Mouse (Mus musculus): ENCODE data around the gene Cmtm6. TPM values are rescaled to one million over a fixed set of nuclear protein-coding genes. Genes with fewer than 3 reads are reported as not detected.

Gene Cmtm6
- polyA plus RNA-seq, 1 experiment, result 13.2 TPM

DNA sequence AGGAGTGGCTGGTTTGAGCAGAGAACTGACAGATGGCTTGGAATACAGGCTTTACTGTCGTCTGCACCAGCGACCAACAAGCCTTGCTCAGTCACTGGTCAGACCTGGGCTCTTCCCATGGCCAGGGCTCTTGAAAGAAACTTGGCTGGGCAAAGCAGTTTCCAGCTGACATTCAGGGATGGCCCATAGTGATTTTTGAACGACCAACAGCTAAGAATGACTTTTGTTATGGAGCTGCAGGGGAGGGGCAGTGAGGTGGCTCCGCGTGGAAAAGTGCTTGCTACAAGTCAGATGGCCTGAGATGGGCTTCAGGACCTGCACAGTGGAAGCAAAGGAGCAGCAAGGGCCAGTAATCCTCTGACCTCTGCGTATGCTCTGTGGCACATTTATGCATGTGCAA is 31.7 kb upstream of the Cmtm6 start:
- Histone ChIP-seq H3K79me3 (ENCODE audit: low read depth) (peaks cover 65% of the 10 kb centered on the region), H3ac (ENCODE audit: control insufficient read depth, insufficient read length, low read depth) (no peak overlapping the region), H3K27me3 (ENCODE audit: control insufficient read depth, insufficient read depth, insufficient read length) (no peaks in the 10 kb centered on the region), H3K79me2 (ENCODE audit: control insufficient read depth, insufficient read depth) (peaks cover 92% of the 10 kb centered on the region), H3K36me3 (ENCODE audit: control insufficient read depth, insufficient read depth) (peaks cover 28% of the 10 kb centered on the region), H3K4me3 (ENCODE audit: insufficient read depth, poor library complexity, severe bottlenecking) (no peak overlapping the region)
- TF ChIP-seq FOSL1 (IDR thresholded peaks at IDR 0.05; ENCODE audit: insufficient read depth, low read length, poor library complexity, severe bottlenecking) (no peak), MAX (IDR thresholded peaks at IDR 0.05) (no peak), CEBPB (IDR thresholded peaks at IDR 0.05; ENCODE audit: low read depth) (no peak), USF1 (IDR thresholded peaks at IDR 0.05; ENCODE audit: low read depth) (no peak), MYOD1 (IDR thresholded peaks at IDR 0.05; ENCODE audit: control insufficient read depth, insufficient read length, low read depth) (no peak), CTCF (IDR thresholded peaks at IDR 0.05; ENCODE audit: control insufficient read depth, insufficient read depth, insufficient read length) (no peak), MYOG (IDR thresholded peaks at IDR 0.05; ENCODE audit: control insufficient read depth, extremely low read depth, insufficient read length) (no peak)

DNA sequence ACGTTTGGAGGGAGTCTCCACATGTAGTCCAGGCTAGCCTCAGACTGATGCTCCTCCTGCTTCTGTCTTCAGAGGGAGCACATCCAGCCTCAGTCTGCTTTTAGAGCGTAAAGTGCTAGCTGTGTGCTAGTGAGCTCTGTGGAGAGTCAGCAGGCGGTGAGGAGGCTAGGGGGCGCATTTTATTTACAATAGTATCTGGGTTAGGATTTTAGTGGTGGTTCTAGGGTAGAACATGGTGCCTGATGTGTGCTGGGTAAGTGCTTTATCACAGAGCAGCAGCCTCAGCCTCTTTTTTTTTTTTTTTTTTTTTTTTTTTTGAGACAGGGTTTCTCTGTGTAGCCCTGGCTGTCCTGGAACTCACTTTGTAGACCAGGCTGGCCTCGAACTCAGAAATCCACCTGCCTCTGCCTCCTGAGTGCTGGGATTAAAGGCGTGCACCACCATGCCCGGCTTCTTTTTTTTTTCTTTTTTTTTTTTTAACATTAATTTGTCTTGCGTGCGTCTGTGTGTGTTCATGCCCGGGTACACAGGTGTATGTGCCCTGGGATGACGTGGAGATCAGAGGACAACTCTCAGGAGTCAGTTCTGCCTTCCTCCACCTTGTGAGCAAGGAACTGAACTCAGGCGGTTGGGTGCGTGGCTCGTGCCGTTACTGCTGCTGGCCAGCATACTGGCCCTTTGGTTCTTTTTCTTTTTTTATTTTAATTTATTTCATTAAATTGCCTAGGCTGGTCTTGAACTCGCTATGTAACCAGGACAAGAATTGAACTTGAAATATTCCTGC is 30.8 kb upstream of the Cmtm6 start:
- H3K36me3 ChIP-seq (ENCODE audit: control insufficient read depth, insufficient read depth), result peaks cover 21% of the 10 kb centered on the region
- peaks cover 92% of the 10 kb centered on the region for H3K79me2 ChIP-seq (ENCODE audit: control insufficient read depth, insufficient read depth)
- no peak overlapping the region for H3ac ChIP-seq (ENCODE audit: control insufficient read depth, insufficient read length, low read depth)
- H3K79me3 ChIP-seq (ENCODE audit: low read depth), result peaks cover 62% of the 10 kb centered on the region
- no peaks in the 10 kb centered on the region for H3K27me3 ChIP-seq (ENCODE audit: control insufficient read depth, insufficient read depth, insufficient read length)
- TF ChIP-seq MAX (IDR thresholded peaks at IDR 0.05) (no peak), MYOD1 (IDR thresholded peaks at IDR 0.05; ENCODE audit: control insufficient read depth, insufficient read length, low read depth) (no peak), FOSL1 (IDR thresholded peaks at IDR 0.05; ENCODE audit: insufficient read depth, low read length, poor library complexity, severe bottlenecking) (no peak), MYOG (IDR thresholded peaks at IDR 0.05; ENCODE audit: control insufficient read depth, extremely low read depth, insufficient read length) (no peak), USF1 (IDR thresholded peaks at IDR 0.05; ENCODE audit: low read depth) (no peak), CTCF (IDR thresholded peaks at IDR 0.05; ENCODE audit: control insufficient read depth, insufficient read depth, insufficient read length) (no peak)
- H3K4me3 ChIP-seq (ENCODE audit: insufficient read depth, poor library complexity, severe bottlenecking), result no peak overlapping the region

DNA sequence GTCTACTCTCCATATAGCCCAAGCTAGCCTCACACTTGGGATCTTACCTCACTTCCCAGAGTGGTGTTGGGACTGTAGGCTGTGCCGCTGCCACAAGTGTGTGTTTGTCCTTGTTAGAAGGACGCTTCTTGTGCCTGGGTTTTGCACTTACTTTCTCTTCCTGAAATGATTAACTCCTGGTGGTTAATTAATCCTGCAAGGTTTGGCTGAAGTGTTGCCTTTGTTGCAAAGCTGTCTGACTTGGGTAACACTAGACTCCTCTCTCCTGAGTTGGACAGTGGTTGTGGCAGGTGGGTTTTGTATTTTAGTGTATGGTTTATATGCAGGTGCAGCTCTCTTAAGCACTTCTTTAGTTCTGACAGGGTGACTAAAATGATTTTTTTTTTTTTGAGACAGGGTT is 29.9 kb upstream of the Cmtm6 start:
- Histone ChIP-seq H3K4me3 (ENCODE audit: insufficient read depth, poor library complexity, severe bottlenecking) (no peak overlapping the region), H3K79me3 (ENCODE audit: low read depth) (peaks cover 61% of the 10 kb centered on the region), H3K36me3 (ENCODE audit: control insufficient read depth, insufficient read depth) (peaks cover 24% of the 10 kb centered on the region), H3K27me3 (ENCODE audit: control insufficient read depth, insufficient read depth, insufficient read length) (no peaks in the 10 kb centered on the region), H3ac (ENCODE audit: control insufficient read depth, insufficient read length, low read depth) (no peak overlapping the region), H3K79me2 (ENCODE audit: control insufficient read depth, insufficient read depth) (peaks cover 90% of the 10 kb centered on the region)
- TF ChIP-seq CEBPB (IDR thresholded peaks at IDR 0.05; ENCODE audit: low read depth), result no peak

DNA sequence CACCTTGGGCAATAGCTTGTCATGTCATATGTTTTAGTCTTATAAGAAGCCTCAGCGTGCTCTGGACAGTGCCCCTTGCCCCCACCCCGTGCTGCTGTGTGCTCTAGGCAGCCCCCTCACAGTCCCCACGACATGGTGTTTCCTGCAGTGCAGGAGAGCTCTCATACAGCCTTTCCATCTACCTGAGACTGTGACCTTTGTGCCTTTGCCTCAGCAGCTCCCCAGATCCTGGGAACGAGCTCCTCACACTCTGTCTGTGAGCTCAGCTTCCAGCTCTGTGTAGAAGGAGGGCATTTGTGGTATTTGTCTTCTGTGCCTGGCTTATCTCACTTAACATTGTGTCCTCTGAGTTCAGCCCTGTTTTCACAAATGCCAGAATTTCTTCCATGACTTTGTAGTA is 29.0 kb upstream of the Cmtm6 start:
- Histone ChIP-seq H3ac (ENCODE audit: control insufficient read depth, insufficient read length, low read depth) (no peak overlapping the region), H3K79me3 (ENCODE audit: low read depth) (peaks cover 54% of the 10 kb centered on the region), H3K27me3 (ENCODE audit: control insufficient read depth, insufficient read depth, insufficient read length) (no peaks in the 10 kb centered on the region), H3K36me3 (ENCODE audit: control insufficient read depth, insufficient read depth) (peaks cover 24% of the 10 kb centered on the region), H3K4me3 (ENCODE audit: insufficient read depth, poor library complexity, severe bottlenecking) (no peak overlapping the region), H3K79me2 (ENCODE audit: control insufficient read depth, insufficient read depth) (peaks cover 83% of the 10 kb centered on the region)
- TF ChIP-seq FOSL1 (IDR thresholded peaks at IDR 0.05; ENCODE audit: insufficient read depth, low read length, poor library complexity, severe bottlenecking) (no peak), MAX (IDR thresholded peaks at IDR 0.05) (no peak), MYOG (IDR thresholded peaks at IDR 0.05; ENCODE audit: control insufficient read depth, extremely low read depth, insufficient read length) (no peak), CTCF (IDR thresholded peaks at IDR 0.05; ENCODE audit: control insufficient read depth, insufficient read depth, insufficient read length) (no peak)

DNA sequence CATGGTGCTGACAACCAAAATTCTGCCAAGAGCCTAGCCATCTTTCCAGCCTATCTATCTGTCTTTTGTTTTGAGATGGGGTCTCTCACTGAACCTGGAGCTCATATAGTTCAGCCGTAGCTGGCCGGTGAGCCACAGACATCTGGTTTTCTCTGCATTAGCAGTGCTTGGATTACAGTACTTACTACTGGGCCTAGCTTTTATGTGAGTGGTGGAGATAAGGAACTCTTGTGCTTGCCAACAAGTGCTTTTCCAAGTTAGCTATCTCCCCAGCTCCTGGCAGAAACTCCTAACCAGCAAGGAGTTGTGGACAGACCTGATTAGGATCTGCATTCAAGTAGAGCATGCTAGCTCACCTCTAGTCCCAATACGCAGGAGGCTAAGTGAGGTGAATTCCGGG is 23.1 kb upstream of the Cmtm6 start:
- Histone ChIP-seq H3K27me3 (ENCODE audit: control insufficient read depth, insufficient read depth, insufficient read length) (no peaks in the 10 kb centered on the region), H3ac (ENCODE audit: control insufficient read depth, insufficient read length, low read depth) (no peak overlapping the region), H3K4me3 (ENCODE audit: insufficient read depth, poor library complexity, severe bottlenecking) (no peak overlapping the region), H3K36me3 (ENCODE audit: control insufficient read depth, insufficient read depth) (peaks cover 26% of the 10 kb centered on the region), H3K79me2 (ENCODE audit: control insufficient read depth, insufficient read depth) (peaks cover 36% of the 10 kb centered on the region), H3K79me3 (ENCODE audit: low read depth) (peaks cover 13% of the 10 kb centered on the region)
- no peak for TF ChIP-seq MYOD1 (IDR thresholded peaks at IDR 0.05; ENCODE audit: control insufficient read depth, insufficient read length, low read depth)
- no peak for TF ChIP-seq CEBPB (IDR thresholded peaks at IDR 0.05; ENCODE audit: low read depth)
- no peak for TF ChIP-seq CTCF (IDR thresholded peaks at IDR 0.05; ENCODE audit: control insufficient read depth, insufficient read depth, insufficient read length)
- no peak for TF ChIP-seq MYOG (IDR thresholded peaks at IDR 0.05; ENCODE audit: control insufficient read depth, extremely low read depth, insufficient read length)
- no peak for TF ChIP-seq FOSL1 (IDR thresholded peaks at IDR 0.05; ENCODE audit: insufficient read depth, low read length, poor library complexity, severe bottlenecking)
- no peak for TF ChIP-seq MAX (IDR thresholded peaks at IDR 0.05)
- TF ChIP-seq USF1 (IDR thresholded peaks at IDR 0.05; ENCODE audit: low read depth), result no peak

DNA sequence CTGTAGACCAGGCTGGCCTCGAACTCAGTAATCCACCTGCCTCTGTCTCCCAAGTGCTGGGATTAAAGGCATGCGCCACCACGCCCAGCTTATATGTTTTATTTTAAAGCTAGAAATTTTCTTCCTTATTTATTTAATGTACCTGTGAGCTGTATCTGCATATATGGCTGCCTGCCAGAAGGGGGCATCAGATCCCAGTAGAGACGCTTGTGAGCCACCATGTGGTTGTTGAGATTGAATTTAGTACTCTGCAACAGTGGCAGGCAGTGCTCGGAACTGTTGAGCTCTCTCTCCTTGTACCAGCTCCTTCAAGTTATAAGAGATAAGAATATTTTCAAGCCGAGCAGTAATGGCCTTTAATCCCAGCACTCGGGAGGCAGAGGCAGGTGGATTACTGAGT is 20.6 kb upstream of the Cmtm6 start:
- Histone ChIP-seq H3K4me3 (ENCODE audit: insufficient read depth, poor library complexity, severe bottlenecking) (no peak overlapping the region), H3K36me3 (ENCODE audit: control insufficient read depth, insufficient read depth) (peaks cover 50% of the 10 kb centered on the region), H3K79me3 (ENCODE audit: low read depth) (no peaks in the 10 kb centered on the region), H3ac (ENCODE audit: control insufficient read depth, insufficient read length, low read depth) (no peak overlapping the region), H3K79me2 (ENCODE audit: control insufficient read depth, insufficient read depth) (peaks cover 11% of the 10 kb centered on the region), H3K27me3 (ENCODE audit: control insufficient read depth, insufficient read depth, insufficient read length) (no peaks in the 10 kb centered on the region)
- TF ChIP-seq MAX (IDR thresholded peaks at IDR 0.05) (no peak), MYOD1 (IDR thresholded peaks at IDR 0.05; ENCODE audit: control insufficient read depth, insufficient read length, low read depth) (no peak), USF1 (IDR thresholded peaks at IDR 0.05; ENCODE audit: low read depth) (no peak), CTCF (IDR thresholded peaks at IDR 0.05; ENCODE audit: control insufficient read depth, insufficient read depth, insufficient read length) (no peak), FOSL1 (IDR thresholded peaks at IDR 0.05; ENCODE audit: insufficient read depth, low read length, poor library complexity, severe bottlenecking) (no peak), CEBPB (IDR thresholded peaks at IDR 0.05; ENCODE audit: low read depth) (no peak), MYOG (IDR thresholded peaks at IDR 0.05; ENCODE audit: control insufficient read depth, extremely low read depth, insufficient read length) (no peak)

Data from C2C12 (cell line).